Mouse (Mus musculus): ENCODE data around the gene Srrm2.

The Srrm2 gene

DNA sequence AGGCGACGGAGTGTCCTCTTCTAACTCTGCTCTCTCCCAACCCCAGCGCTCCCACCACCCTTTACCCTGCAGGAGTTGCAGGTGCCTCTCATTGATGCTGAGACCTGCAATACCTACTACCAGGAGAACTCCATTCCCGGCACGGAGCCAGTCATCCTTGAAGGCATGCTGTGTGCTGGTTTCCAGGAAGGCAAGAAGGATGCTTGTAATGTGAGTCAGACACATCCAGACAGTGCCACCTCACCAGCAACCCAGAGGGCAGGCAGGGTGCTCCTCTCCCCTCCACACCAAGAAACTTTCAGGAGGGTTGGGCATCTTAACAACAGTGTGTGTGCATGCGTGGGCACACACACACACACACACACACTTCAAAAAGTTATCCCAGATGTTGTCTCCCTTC, 66.9 kb downstream of the Srrm2 start:
- DNase-seq (ENCODE audit: low spot score): no peak

DNA sequence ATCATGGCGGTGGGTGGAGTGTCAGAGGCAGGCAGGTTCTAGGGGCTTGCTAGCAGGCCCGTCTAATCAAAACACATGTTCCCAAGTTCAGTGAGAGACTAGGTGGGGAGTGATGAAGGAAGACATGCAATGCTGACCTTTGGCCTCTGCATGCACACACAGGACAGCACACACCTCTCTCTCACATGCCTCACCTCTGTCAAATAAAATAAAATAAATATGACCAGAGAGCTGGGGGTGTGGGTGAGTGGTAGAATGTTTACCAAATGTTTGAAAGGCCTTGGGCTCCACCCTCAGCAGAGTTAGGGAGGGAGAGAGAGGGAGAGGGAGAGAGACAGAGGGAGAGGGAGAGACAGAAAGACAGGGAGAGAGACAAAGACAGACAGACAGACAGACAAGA, 67.6 kb downstream of the Srrm2 start:
- no peak for DNase-seq (ENCODE audit: low spot score)

DNA sequence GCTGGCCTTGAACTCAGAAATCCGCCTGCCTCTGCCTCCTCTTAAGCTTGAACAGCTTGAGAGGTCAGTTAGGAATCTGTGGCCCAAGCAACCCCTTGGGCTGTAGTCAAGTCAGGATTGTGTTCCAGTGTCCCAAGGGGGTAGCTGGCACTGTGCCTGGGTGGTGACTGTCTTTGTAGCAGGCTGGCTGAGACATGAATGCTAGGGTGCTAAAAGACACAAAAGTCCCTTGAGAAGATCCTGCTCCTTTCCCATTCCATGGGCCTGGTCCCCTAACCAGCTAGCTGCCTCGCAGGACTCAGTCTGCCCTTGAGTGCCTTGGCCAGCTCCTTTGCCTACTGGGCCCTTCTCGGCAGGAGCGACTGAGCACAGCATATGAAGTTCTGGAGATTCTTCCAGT, 72.6 kb downstream of the Srrm2 start:
- DNase-seq (ENCODE audit: low spot score): no peak

DNA sequence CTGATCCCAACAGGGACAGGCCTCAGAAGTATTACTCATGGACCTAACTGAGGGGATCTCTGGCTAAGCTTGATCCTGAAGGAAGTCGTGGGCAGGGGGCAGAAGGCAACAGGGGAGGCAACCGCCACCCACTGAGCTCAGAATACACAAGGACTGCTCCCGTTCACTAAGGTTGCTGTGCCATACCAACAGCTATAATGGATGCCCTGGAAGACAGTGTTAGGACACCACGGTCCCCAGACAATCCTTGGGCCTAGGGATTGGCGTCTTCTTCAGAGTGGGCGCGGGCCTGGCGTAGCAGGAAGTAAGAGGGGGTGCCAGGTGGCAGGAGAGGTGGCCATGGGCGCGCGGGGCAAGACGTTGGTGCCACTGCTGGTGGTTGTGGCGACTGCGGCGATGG, 77.4 kb downstream of the Srrm2 start, which contains the start of gene Prss21:
TSS of gene Prss21 (plus strand) at position 301 of the 400 bp plus-strand sequence.
- DNase-seq (ENCODE audit: low spot score): no peak

DNA sequence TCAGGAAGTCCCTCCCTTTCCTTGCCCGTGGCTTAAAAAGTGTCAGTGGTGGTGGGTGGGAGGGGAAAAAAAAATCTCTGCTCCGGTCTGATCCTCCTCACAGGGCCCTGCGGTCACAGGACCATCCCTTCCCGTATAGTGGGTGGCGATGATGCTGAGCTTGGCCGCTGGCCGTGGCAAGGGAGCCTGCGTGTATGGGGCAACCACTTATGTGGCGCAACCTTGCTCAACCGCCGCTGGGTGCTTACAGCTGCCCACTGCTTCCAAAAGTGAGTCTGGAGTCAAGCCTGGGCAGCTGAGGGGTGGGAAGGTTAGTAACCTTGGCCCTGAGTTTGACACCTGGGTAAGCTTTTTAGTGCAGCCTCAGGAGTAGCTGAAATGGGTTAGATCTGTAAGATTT, 78.2 kb downstream of the Srrm2 start:
- DNase-seq (ENCODE audit: low spot score): no peak
